Mouse (Mus musculus) hindbrain, embryonic 15.5 days (tissue): ENCODE results near the gene Map3k21. TPM values are rescaled to one million over a fixed set of nuclear protein-coding genes. Genes with fewer than 3 reads are reported as not detected.

Experiments
- ATAC-seq: fragments of 200-750 bp; cut with Nextera tagmentation; 2 replicates; pipeline ENCODE4 v1.8.0; 2017; ENCODE audit warnings: low read depth, moderate number of reproducible peaks, moderate TSS enrichment; ENCODE audit not compliant: low FRiP score
- H3K27ac ChIP-seq: fragments of 300-500 bp; sonication (generic); replicated peaks from 2 replicates; pipeline ENCODE4 v1.5.1; 2015; ENCODE audit warnings: mild to moderate bottlenecking, inconsistent platforms
- H3K27me3 ChIP-seq: fragments of 300-500 bp; sonication (generic); 2 replicates; pipeline ENCODE4 v1.6.1; 2015; ENCODE audit warnings: control low read depth, inconsistent platforms
- H3K36me3 ChIP-seq: fragments of 300-500 bp; sonication (generic); 2 replicates; pipeline ENCODE4 v1.6.1; 2015; ENCODE audit warnings: control low read depth, inconsistent platforms
- H3K4me1 ChIP-seq: fragments of 300-500 bp; sonication (generic); replicated peaks from 2 replicates; pipeline ENCODE4 v1.6.1; 2015; ENCODE audit warnings: control low read depth, inconsistent platforms
- H3K4me2 ChIP-seq: fragments of 300-500 bp; sonication (generic); 2 replicates; pipeline ENCODE4 v1.6.1; 2015; ENCODE audit warnings: moderate library complexity, mild to moderate bottlenecking, inconsistent platforms
- H3K4me3 ChIP-seq: fragments of 300-500 bp; sonication (generic); 2 replicates; pipeline ENCODE4 v1.5.1; 2015; ENCODE audit warnings: mild to moderate bottlenecking, inconsistent platforms
- H3K9ac ChIP-seq: fragments of 300-500 bp; sonication (generic); 2 replicates; pipeline ENCODE4 v1.6.1; 2015; ENCODE audit warnings: inconsistent platforms
- H3K9me3 ChIP-seq: fragments of 300-500 bp; sonication (generic); 2 replicates; pipeline ENCODE4 v1.6.1; 2016; ENCODE audit warnings: control low read depth, inconsistent platforms
- WGBS: fragments of 180-500 bp; shearing (Covaris S2); methylation state at CpG from one replicate; pipeline ENCODE4 v1.1.7; 2015; 5-methylcytosine and 5-hydroxymethylcytosine counted together
- polyA plus RNA-seq: library from polyadenylated mRNA; unstranded; fragments of >200 nt; fragmentation: Nextera tagmentation; extraction: Ambion mirVana; gene quantifications from 2 replicates; pipeline ENCODE4 v1.2.1, GENCODE M21; 2015

The Map3k21 gene
- polyA plus RNA-seq, 1 experiment from 2014 or later, result 0.65 TPM

GRCm38 (mm10) chr8:125984140-125984539, 73.9 kb downstream of the Map3k21 start:
- no peaks in the 10 kb centered on the region for H3K36me3 ChIP-seq
- no peak for ATAC-seq
- no peak overlapping the region for H3K4me3 ChIP-seq
- peaks cover 9% of the 10 kb centered on the region; the same call in 1 of the 2 replicates for H3K4me1 ChIP-seq
- H3K9me3 ChIP-seq, result no peaks in the 10 kb centered on the region
- WGBS, result 89% methylated on average over 4 of the region's 4 CpGs
- no peaks in the 10 kb centered on the region for H3K27me3 ChIP-seq
- no peak overlapping the region for H3K9ac ChIP-seq
- no peak overlapping the region for H3K27ac ChIP-seq
- no peak overlapping the region for H3K4me2 ChIP-seq

GRCm38 (mm10) chr8:125985364-125985763, 75.1 kb downstream of the Map3k21 start:
- Histone ChIP-seq H3K9me3 (no peaks in the 10 kb centered on the region), H3K4me2 (no peak overlapping the region), H3K9ac (no peak overlapping the region), H3K36me3 (no peaks in the 10 kb centered on the region), H3K27me3 (no peaks in the 10 kb centered on the region), H3K27ac (no peak overlapping the region), H3K4me1 (peaks cover 9% of the 10 kb centered on the region; the same call in 1 of the 2 replicates), H3K4me3 (no peak overlapping the region)
- no peak for ATAC-seq
- WGBS, result 95% methylated on average over 2 of the region's 2 CpGs

- Histone ChIP-seq H3K9ac (no peak overlapping the region), H3K27ac (no peak overlapping the region), H3K9me3 (no peaks in the 10 kb centered on the region), H3K4me2 (no peak overlapping the region), H3K27me3 (no peaks in the 10 kb centered on the region), H3K4me3 (no peak overlapping the region), H3K36me3 (no peaks in the 10 kb centered on the region), H3K4me1 (peaks cover 9% of the 10 kb centered on the region; the same call in 1 of the 2 replicates)
- no peak for ATAC-seq
- 23% methylated on average over 6 of the region's 6 CpGs for WGBS
Observed at GRCm38 (mm10) chr8:125986999-125987589, 76.8 kb downstream of the Map3k21 start.

GRCm38 (mm10) chr8:125987996-125988395, 77.7 kb downstream of the Map3k21 start:
- Histone ChIP-seq H3K4me1 (peaks cover 9% of the 10 kb centered on the region; the same call in 1 of the 2 replicates), H3K36me3 (no peaks in the 10 kb centered on the region), H3K4me3 (no peak overlapping the region), H3K9ac (no peak overlapping the region), H3K9me3 (no peaks in the 10 kb centered on the region), H3K4me2 (no peak overlapping the region), H3K27me3 (peaks cover 2% of the 10 kb centered on the region; the same call in 1 of the 2 replicates), H3K27ac (no peak overlapping the region)
- ATAC-seq, result no peak
- WGBS, result 56% methylated on average over 2 of the region's 2 CpGs

GRCm38 (mm10) chr8:125993636-125994035, 83.4 kb downstream of the Map3k21 start:
- Histone ChIP-seq H3K9ac (no peak overlapping the region), H3K36me3 (no peaks in the 10 kb centered on the region), H3K4me2 (no peak overlapping the region), H3K9me3 (no peaks in the 10 kb centered on the region), H3K4me3 (no peak overlapping the region), H3K4me1 (peaks cover 37% of the 10 kb centered on the region), H3K27me3 (peaks cover 7% of the 10 kb centered on the region; the same call in 1 of the 2 replicates), H3K27ac (no peak overlapping the region)
- WGBS, result 85% methylated on average over 9 of the region's 9 CpGs
- no peak for ATAC-seq

- H3K4me1 ChIP-seq, result peaks cover 42% of the 10 kb centered on the region
- WGBS, result under 1% methylated on average over 73 of the region's 73 CpGs
Observed at GRCm38 (mm10) chr8:125995101-125995986, 85.1 kb downstream of the Map3k21 start, which contains the start of gene Kcnk1. TSS of gene Kcnk1 (plus strand) at chr8:125995170.

GRCm38 (mm10) chr8:125996031-125996839, 86.0 kb downstream of the Map3k21 start:
- H3K9ac ChIP-seq, result peak overlapping the region; percentile 61
- WGBS, result 15% methylated on average over 14 of the region's 14 CpGs
- H3K27ac ChIP-seq, result peak overlapping the region; percentile 84; the same call in 1 of the 2 replicates
- H3K9me3 ChIP-seq, result no peaks in the 10 kb centered on the region
- peak; percentile 11; the same call in 1 of the 2 replicates for ATAC-seq
- no peaks in the 10 kb centered on the region for H3K36me3 ChIP-seq
- peaks cover 7% of the 10 kb centered on the region; the same call in 1 of the 2 replicates for H3K27me3 ChIP-seq
- H3K4me1 ChIP-seq, result peaks cover 42% of the 10 kb centered on the region
- H3K4me2 ChIP-seq, result peak overlapping the region; percentile 76
- peak overlapping the region; percentile 62 for H3K4me3 ChIP-seq

More at GRCm38 (mm10) chr8:125995101-125995986, 85.1 kb downstream of the Map3k21 start, which contains the start of gene Kcnk1:
- Histone ChIP-seq H3K4me2 (peak within 1 kb of the TSS; percentile 76), H3K27ac (peak within 1 kb of the TSS; percentile 84), H3K9ac (peak within 1 kb of the TSS; percentile 61), H3K27me3 (peaks cover 7% of the 10 kb centered on the region; the same call in 1 of the 2 replicates), H3K4me3 (peak within 1 kb of the TSS; percentile 62), H3K9me3 (no peaks in the 10 kb centered on the region), H3K36me3 (no peaks in the 10 kb centered on the region)
- ATAC-seq, result peak; percentile 84

GRCm38 (mm10) chr8:125996980-125997379, 86.7 kb downstream of the Map3k21 start:
- no peaks in the 10 kb centered on the region for H3K36me3 ChIP-seq
- H3K27ac ChIP-seq, result no peak overlapping the region
- ATAC-seq, result no peak
- no peaks in the 10 kb centered on the region for H3K9me3 ChIP-seq
- 0 out of 2 replicates have a peak overlapping the region, but pooled peaks have one; percentile 10 for H3K9ac ChIP-seq
- H3K4me1 ChIP-seq, result peaks cover 42% of the 10 kb centered on the region
- peaks cover 7% of the 10 kb centered on the region; the same call in 1 of the 2 replicates for H3K27me3 ChIP-seq
- peak overlapping the region; percentile 62 for H3K4me3 ChIP-seq
- 33% methylated on average over 6 of the region's 6 CpGs for WGBS
- peak overlapping the region; percentile 76 for H3K4me2 ChIP-seq

Other genes starting within 250 kb of the Map3k21 start
- gene Map10, start 240.6 kb upstream of the Map3k21 start, polyA plus RNA-seq, result 7.5 and 7.7 TPM in 2 replicates
- 32.6 and 33.7 TPM in 2 replicates for gene Ntpcr, start 180.5 kb upstream of the Map3k21 start, polyA plus RNA-seq
- 4.5 and 5.2 TPM in 2 replicates for gene Pcnx2, start 12.1 kb upstream of the Map3k21 start, polyA plus RNA-seq
- 25.0 and 25.9 TPM in 2 replicates for gene Kcnk1, start 84.7 kb downstream of the Map3k21 start, polyA plus RNA-seq